Mouse (Mus musculus): Measurements from ENCODE around the gene Tgm5. TPM values are rescaled to one million over a fixed set of nuclear protein-coding genes. Genes with fewer than 3 reads are reported as not detected.

Tgm5 gene
- 0.04 and 0.11 TPM in 2 replicates for polyA plus RNA-seq (2012; rRNA removed)

GRCm38 (mm10) chr2:121085480-121086185 lies at the start of gene Tgm5:
TSS of gene Tgm5 (minus strand) at chr2:121085841.

GRCm38 (mm10) chr2:121109695-121110094 lies 24.1 kb upstream of the Tgm5 start, which contains the start of gene Tgm7:
TSS of gene Tgm7 (minus strand) at chr2:121109795.

GRCm38 (mm10) chr2:121036733-121037341 lies 48.8 kb downstream of the Tgm5 start, which contains the start of gene Epb42:
TSS of gene Epb42 (minus strand) at chr2:121037072.

GRCm38 (mm10) chr2:121007925-121008663 lies 77.5 kb downstream of the Tgm5 start, which contains the start of gene Ccndbp1:
TSS of gene Ccndbp1 (plus strand) at chr2:121008403.

Other genes with a start within 250 kb of the Tgm5 start
- 32.6 and 35.4 TPM in 2 replicates for gene Cdan1, start 235.7 kb downstream of the Tgm5 start, polyA plus RNA-seq (2012; rRNA removed)
- 21.0 and 22.6 TPM in 2 replicates for gene Ttbk2, start 235.2 kb downstream of the Tgm5 start, polyA plus RNA-seq (2012; rRNA removed)
- gene Ubr1, start 115.1 kb downstream of the Tgm5 start, polyA plus RNA-seq (2012; rRNA removed), result 22.1 and 23.6 TPM in 2 replicates
- 20.5 and 21.8 TPM in 2 replicates for gene Tmem62, start 108.8 kb downstream of the Tgm5 start, polyA plus RNA-seq (2012; rRNA removed)
- 74.7 and 75.5 TPM in 2 replicates for gene Ccndbp1, start 77.4 kb downstream of the Tgm5 start, polyA plus RNA-seq (2012; rRNA removed)
- gene Epb42, start 48.8 kb downstream of the Tgm5 start, polyA plus RNA-seq (2012; rRNA removed), result 0.05 and 0.06 TPM in 2 replicates
- gene Tgm7, start 24.0 kb upstream of the Tgm5 start, polyA plus RNA-seq (2012; rRNA removed), result 0.08 and 0.10 TPM in 2 replicates
- 24.2 and 26.3 TPM in 2 replicates for gene Adal, start 54.6 kb upstream of the Tgm5 start, polyA plus RNA-seq (2012; rRNA removed)
- 8.4 and 9.6 TPM in 2 replicates for gene Lcmt2, start 54.8 kb upstream of the Tgm5 start, polyA plus RNA-seq (2012; rRNA removed)
- gene Tubgcp4, start 84.8 kb upstream of the Tgm5 start, polyA plus RNA-seq (2012; rRNA removed), result 45.6 and 47.1 TPM in 2 replicates
- 3.9 and 4.2 TPM in 2 replicates for gene Zscan29, start 85.3 kb upstream of the Tgm5 start, polyA plus RNA-seq (2012; rRNA removed)
- 137 and 139 TPM in 2 replicates for gene Trp53bp1, start 185.6 kb upstream of the Tgm5 start, polyA plus RNA-seq (2012; rRNA removed)
- gene Map1a, start 203.8 kb upstream of the Tgm5 start, polyA plus RNA-seq (2012; rRNA removed), result 24.9 and 26.8 TPM in 2 replicates